21 mouse cellular contexts compared by ENCODE assay signal in genomic region chr6:8068394-8068793, GRCm38 (mm10).
A peak's percentile ranks its signal among the peaks of the same experiment; 100 is the strongest.
DNase-seq lines count a peak whose midpoint lies in the region; ATAC-seq lines count a peak whose summit lies in the region.
"Had no signal": no experiment of that assay in that cellular context is flagged by ENCODE, and none has a peak within 500 bp of the region (broad histone marks: within the 10 kb centered on the region; RNA-seq: fewer than 3 reads in every experiment).

No protein-coding gene starts in this region.

- no peaks in the 10 kb centered on the region for H3K9me3 ChIP-seq in neural tube, embryonic 13.5 days
- H3K9me3 ChIP-seq in neural tube, embryonic 15.5 days (replicated peaks): no peaks in the 10 kb centered on the region
- no peaks in the 10 kb centered on the region for H3K9me3 ChIP-seq in limb, embryonic 10.5 days (replicated peaks)
- H3K9me3 ChIP-seq in midbrain, embryonic 13.5 days: no peaks in the 10 kb centered on the region
- no peaks in the 10 kb centered on the region for H3K9me3 ChIP-seq in kidney, embryonic 14.5 days (ENCODE audit: control insufficient read depth, low read length)
- H3K9me3 ChIP-seq: heart, embryonic 10.5 days; liver, embryonic 15.5 days; midbrain, embryonic 15.5 days had no signal

- H3K27ac ChIP-seq in neural tube, embryonic 13.5 days (replicated peaks): peak overlapping the region; percentile 11
- H3K27ac ChIP-seq in neural tube, embryonic 15.5 days (replicated peaks): no peak overlapping the region
- H3K27ac ChIP-seq in limb, embryonic 10.5 days: peak overlapping the region; percentile 12; the same call in 1 of the 2 replicates
- no peak overlapping the region for H3K27ac ChIP-seq in midbrain, embryonic 13.5 days
- H3K27ac ChIP-seq in kidney, embryonic 14.5 days (ENCODE audit: low read depth, low read length): no peak overlapping the region
- H3K27ac ChIP-seq: heart, embryonic 10.5 days; hindbrain, embryonic 14.5 days; left cerebral cortex, adult 2 months; liver, embryonic 15.5 days; midbrain, embryonic 15.5 days had no signal

- H3K4me1 ChIP-seq in neural tube, embryonic 13.5 days (replicated peaks): no peaks in the 10 kb centered on the region
- H3K4me1 ChIP-seq in neural tube, embryonic 15.5 days: no peaks in the 10 kb centered on the region
- peaks cover 7% of the 10 kb centered on the region; the same call in 1 of the 2 replicates for H3K4me1 ChIP-seq in limb, embryonic 10.5 days
- no peaks in the 10 kb centered on the region for H3K4me1 ChIP-seq in midbrain, embryonic 13.5 days (replicated peaks)
- H3K4me1 ChIP-seq in kidney, embryonic 14.5 days (ENCODE audit: control insufficient read depth, insufficient read depth, low read length): no peaks in the 10 kb centered on the region
- H3K4me1 ChIP-seq: heart, embryonic 10.5 days; liver, embryonic 15.5 days; midbrain, embryonic 15.5 days had no signal

- no peaks in the 10 kb centered on the region for H3K36me3 ChIP-seq in neural tube, embryonic 13.5 days
- H3K36me3 ChIP-seq in neural tube, embryonic 15.5 days: no peaks in the 10 kb centered on the region
- no peaks in the 10 kb centered on the region for H3K36me3 ChIP-seq in limb, embryonic 10.5 days
- H3K36me3 ChIP-seq in midbrain, embryonic 13.5 days: no peaks in the 10 kb centered on the region
- no peaks in the 10 kb centered on the region for H3K36me3 ChIP-seq in kidney, embryonic 14.5 days (ENCODE audit: control insufficient read depth, insufficient read depth, low read length)
- H3K36me3 ChIP-seq: heart, embryonic 10.5 days; liver, embryonic 15.5 days; midbrain, embryonic 15.5 days had no signal

- no peak overlapping the region for H3K4me3 ChIP-seq in neural tube, embryonic 13.5 days
- no peak overlapping the region for H3K4me3 ChIP-seq in neural tube, embryonic 15.5 days (replicated peaks)
- H3K4me3 ChIP-seq in limb, embryonic 10.5 days: no peak overlapping the region
- no peak overlapping the region for H3K4me3 ChIP-seq in midbrain, embryonic 13.5 days (replicated peaks)
- no peak overlapping the region for H3K4me3 ChIP-seq in kidney, embryonic 14.5 days (ENCODE audit: low read length)
- H3K4me3 ChIP-seq: heart, embryonic 10.5 days; left cerebral cortex, adult 2 months; liver, embryonic 15.5 days; midbrain, embryonic 15.5 days had no signal

- WGBS in neural tube, embryonic 13.5 days: 79% methylated on average over 2 of the region's 2 CpGs
- WGBS in neural tube, embryonic 15.5 days: 80% methylated on average over 2 of the region's 2 CpGs
- 92% methylated on average over 2 of the region's 2 CpGs for WGBS in limb, embryonic 10.5 days
- 76% methylated on average over 2 of the region's 2 CpGs for WGBS in midbrain, embryonic 13.5 days
- WGBS in kidney, embryonic 14.5 days: 72% methylated on average over 2 of the region's 2 CpGs

- DNase-seq in limb, embryonic 10.5 days (ENCODE audit: low spot score): no peak
- peak; percentile 29 for DNase-seq in naive thymus-derived CD4-positive, alpha-beta T cell, adult 2 months (ENCODE audit: low read depth)
- DNase-seq: adrenal gland, postnatal 36 days; B cell, adult 2 months; cerebellum, adult 11-12 months; cerebellum, postnatal 36 days; gastrocnemius, postnatal 36 days; kidney, adult 8-10 months; kidney, postnatal 36 days had no signal

- H3K9ac ChIP-seq in neural tube, embryonic 13.5 days: no peak overlapping the region
- H3K9ac ChIP-seq in neural tube, embryonic 15.5 days (replicated peaks): no peak overlapping the region
- H3K9ac ChIP-seq in midbrain, embryonic 13.5 days (replicated peaks): no peak overlapping the region
- H3K9ac ChIP-seq in kidney, embryonic 14.5 days (ENCODE audit: low read depth, low read length): no peak overlapping the region
- H3K9ac ChIP-seq: hindbrain, embryonic 14.5 days; liver, embryonic 15.5 days; midbrain, embryonic 15.5 days had no signal

- H3K4me2 ChIP-seq in neural tube, embryonic 13.5 days: no peak overlapping the region
- no peak overlapping the region for H3K4me2 ChIP-seq in neural tube, embryonic 15.5 days
- no peak overlapping the region for H3K4me2 ChIP-seq in midbrain, embryonic 13.5 days (replicated peaks)
- H3K4me2 ChIP-seq in kidney, embryonic 14.5 days (replicated peaks; ENCODE audit: low read depth, low read length): no peak overlapping the region
- H3K4me2 ChIP-seq: hindbrain, embryonic 14.5 days; liver, embryonic 15.5 days; midbrain, embryonic 15.5 days had no signal

- H3K27me3 ChIP-seq in neural tube, embryonic 13.5 days: no peaks in the 10 kb centered on the region
- no peaks in the 10 kb centered on the region for H3K27me3 ChIP-seq in neural tube, embryonic 15.5 days (replicated peaks)
- H3K27me3 ChIP-seq in limb, embryonic 10.5 days (ENCODE audit: low read depth, poor library complexity, severe bottlenecking): no peaks in the 10 kb centered on the region
- H3K27me3 ChIP-seq in midbrain, embryonic 13.5 days: no peaks in the 10 kb centered on the region
- H3K27me3 ChIP-seq in kidney, embryonic 14.5 days (ENCODE audit: control insufficient read depth, insufficient read depth, low read length): no peaks in the 10 kb centered on the region
- H3K27me3 ChIP-seq: liver, embryonic 15.5 days; midbrain, embryonic 15.5 days had no signal

- ATAC-seq in neural tube, embryonic 13.5 days (ENCODE audit: low read depth): no peak
- no peak for ATAC-seq in neural tube, embryonic 15.5 days (ENCODE audit: low FRiP score)
- ATAC-seq in common myeloid progenitor, adult 5-6 weeks (replicated peaks; ENCODE audit: low read depth, poor library complexity, severe bottlenecking): peak; percentile 90
- no peak for ATAC-seq in midbrain, embryonic 13.5 days
- ATAC-seq in frontal cortex, adult (ENCODE audit: low TSS enrichment): no peak
- ATAC-seq in kidney, embryonic 14.5 days (ENCODE audit: low FRiP score, low TSS enrichment): no peak
- ATAC-seq: forebrain, embryonic 16.5 days; midbrain, embryonic 15.5 days had no signal

Comparison
In these comparisons a context has a peak if more than half of its experiments do, and no peak if none do; other contexts are left out.
1. H3K27ac ChIP-seq: peak in neural tube, embryonic 13.5 days (single experiment) and limb, embryonic 10.5 days (single experiment); none in neural tube, embryonic 15.5 days (single experiment), midbrain, embryonic 13.5 days (single experiment) and kidney, embryonic 14.5 days (single experiment).